Mouse (Mus musculus) spleen, embryonic (tissue): ENCODE results near the gene Serpina11.
"Not testable (repeated sequence)": the region's sequence is repeated elsewhere in the genome, so short reads cannot be mapped to it uniquely, and the experiment has no call there.

Source experiments
- CTCF ChIA-PET: fragments of 350-600 bp; sonication (Branson Sonifier 250); formaldehyde crosslinking; loops from one replicate; lab custom pipeline; 2022; lab: Charles Lee

The Serpina11 gene

GRCm38 (mm10) chr12:103977060-103977459 is 12.7 kb downstream of the Serpina11 start:
- CTCF ChIA-PET, result no interaction called here

DNA sequence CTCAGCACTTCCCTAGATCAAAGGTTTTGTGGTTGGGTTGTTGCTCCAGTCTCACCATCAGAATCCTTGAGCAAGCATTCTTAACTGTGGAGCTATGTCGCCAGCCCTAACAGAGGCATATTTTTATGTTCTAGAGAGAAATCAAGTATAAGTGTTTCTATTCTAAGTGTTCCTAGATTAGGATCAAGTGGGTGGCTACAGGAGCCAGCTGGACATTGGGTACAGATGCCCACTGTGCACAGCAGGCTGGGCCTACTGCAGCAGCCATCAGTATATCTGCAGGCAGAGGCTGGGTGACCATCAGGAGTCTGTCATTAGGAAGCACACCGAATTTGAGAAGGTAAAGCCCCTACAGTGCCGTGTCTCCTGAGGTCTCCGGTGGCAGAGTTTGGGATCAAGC is 18.7 kb downstream of the Serpina11 start:
- CTCF ChIA-PET, result no interaction called here

- CTCF ChIA-PET, result no interaction called here
Measured at GRCm38 (mm10) chr12:103969577-103970116, 20.1 kb downstream of the Serpina11 start.

- CTCF ChIA-PET, result no interaction called here
Measured at GRCm38 (mm10) chr12:103966761-103967160, 23.0 kb downstream of the Serpina11 start.

- CTCF ChIA-PET, result no interaction called here
Measured at GRCm38 (mm10) chr12:103963288-103963687, 26.5 kb downstream of the Serpina11 start.

- CTCF ChIA-PET, result no interaction called here
Measured at GRCm38 (mm10) chr12:103962860-103963259, 26.9 kb downstream of the Serpina11 start.

GRCm38 (mm10) chr12:103962337-103962736 is 27.4 kb downstream of the Serpina11 start:
- CTCF ChIA-PET, result no interaction called here

DNA sequence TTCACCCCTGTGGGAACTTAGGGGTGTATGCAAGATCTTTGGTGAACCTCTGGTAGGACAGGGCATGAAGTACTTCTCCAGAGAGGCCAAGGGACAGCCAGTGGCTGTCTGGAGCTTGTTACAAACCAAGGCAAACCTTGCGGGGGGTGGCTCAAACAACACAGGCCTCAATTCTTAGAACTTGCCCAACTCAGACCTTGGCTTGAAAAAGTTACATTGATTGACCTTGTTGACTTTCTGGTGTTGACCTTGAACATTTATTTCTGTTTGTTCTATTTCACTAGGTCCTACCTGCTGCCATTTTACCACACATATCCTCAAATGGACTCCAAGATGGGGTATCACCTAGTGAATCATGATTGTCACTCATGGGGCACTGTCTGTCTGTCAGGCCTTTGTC is 28.0 kb downstream of the Serpina11 start:
- CTCF ChIA-PET, result no interaction called here

GRCm38 (mm10) chr12:103958798-103959197 is 31.0 kb downstream of the Serpina11 start, which contains the start of gene Serpina1e:
Gene Serpina1e (minus strand): TSS chr12:103958975.
- CTCF ChIA-PET, result no interaction called here

GRCm38 (mm10) chr12:103956555-103956954 is 33.2 kb downstream of the Serpina11 start:
- CTCF ChIA-PET, result not testable (repeated sequence)

GRCm38 (mm10) chr12:103952972-103953371 is 36.8 kb downstream of the Serpina11 start:
- CTCF ChIA-PET, result not testable (repeated sequence)

GRCm38 (mm10) chr12:103946243-103946642 is 43.5 kb downstream of the Serpina11 start:
- CTCF ChIA-PET, result no interaction called here
